Mouse (Mus musculus): ENCODE measurements around the gene Trim69.

The Trim69 gene

DNA sequence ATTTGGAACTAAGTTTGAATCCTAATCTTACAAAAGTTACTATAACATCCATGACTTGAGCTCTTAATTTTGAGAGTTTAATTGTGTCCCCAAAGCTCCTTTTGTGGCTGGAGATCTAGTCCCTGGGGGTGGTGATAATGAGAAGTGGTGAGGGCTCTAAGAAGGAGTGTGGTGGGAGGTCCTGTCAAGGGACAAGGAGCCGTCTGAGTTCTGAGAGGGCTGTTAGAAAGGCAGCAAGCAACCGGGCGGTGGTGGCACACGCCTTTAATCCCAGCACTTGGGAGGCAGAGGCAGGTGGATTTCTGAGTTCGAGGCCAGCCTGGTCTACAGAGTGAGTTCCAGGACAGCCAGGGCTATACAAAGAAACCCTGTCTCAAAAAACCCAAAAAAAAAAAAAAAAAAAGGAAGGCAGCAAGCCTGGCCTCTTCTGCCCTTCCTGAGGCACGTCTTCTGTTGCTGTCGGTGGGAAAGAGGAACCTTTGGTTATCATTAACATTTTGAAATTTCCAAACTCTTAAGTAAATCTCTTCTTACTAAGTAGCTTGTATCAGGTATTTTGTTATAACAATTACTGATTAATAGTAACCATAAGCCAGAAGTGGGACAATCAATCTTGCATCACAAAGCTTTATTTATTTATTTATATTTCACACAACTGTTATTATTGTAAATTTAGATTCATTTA lies 6.7 kb upstream of the Trim69 start:
- DNase-seq (ENCODE audit: low spot score), result no peak

- no peak for DNase-seq (ENCODE audit: low spot score)
These were observed 6.0 kb upstream of the Trim69 start for GRCm38 (mm10) chr2:122154479-122154878.

DNA sequence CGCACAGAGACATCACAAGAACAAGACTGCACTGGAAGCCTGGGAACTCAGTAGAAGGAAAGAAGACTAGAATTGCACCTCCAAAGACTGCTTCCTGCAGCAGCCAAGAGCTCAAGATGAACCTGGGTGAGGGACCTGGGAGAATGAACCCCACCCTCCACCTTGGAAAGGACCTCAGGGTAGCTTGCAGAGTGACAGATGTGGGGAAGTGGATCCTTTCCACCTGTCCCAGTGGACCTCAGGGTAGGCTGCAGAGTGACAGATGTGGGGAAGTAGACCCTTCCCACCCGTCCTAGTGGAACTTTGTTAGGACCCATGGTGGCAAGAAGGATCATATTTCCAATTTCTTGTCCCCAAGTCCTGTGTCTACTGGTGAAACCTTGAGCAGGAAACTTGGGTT lies 5.2 kb upstream of the Trim69 start:
- DNase-seq (ENCODE audit: low spot score), result no peak

- DNase-seq (ENCODE audit: low spot score), result no peak
These were observed 4.3 kb upstream of the Trim69 start for GRCm38 (mm10) chr2:122156051-122156700.

GRCm38 (mm10) chr2:122157561-122157960 lies 2.9 kb upstream of the Trim69 start:
- DNase-seq (ENCODE audit: low spot score), result no peak

DNA sequence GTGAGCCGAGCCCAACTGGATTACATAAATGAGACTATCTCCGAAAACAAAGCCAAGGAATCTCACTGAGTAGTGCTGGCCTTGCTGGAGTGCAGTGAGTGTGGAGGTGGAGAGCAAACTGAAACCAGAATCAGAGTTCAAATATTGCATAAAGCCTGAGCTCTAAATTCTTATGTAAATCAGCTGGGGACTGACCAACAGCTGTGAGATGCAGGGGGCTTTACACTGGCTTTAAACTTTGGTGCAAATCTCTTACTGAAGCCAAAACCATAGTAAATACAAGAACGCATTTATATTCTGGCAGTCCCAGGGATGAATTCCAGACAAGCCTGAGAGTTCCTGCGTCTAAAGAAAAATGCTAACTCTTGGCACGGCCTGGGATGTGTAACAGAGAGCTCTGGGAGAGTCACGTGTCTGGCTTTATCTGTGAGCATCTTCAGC lies 2.1 kb upstream of the Trim69 start:
- DNase-seq (ENCODE audit: low spot score), result no peak

DNA sequence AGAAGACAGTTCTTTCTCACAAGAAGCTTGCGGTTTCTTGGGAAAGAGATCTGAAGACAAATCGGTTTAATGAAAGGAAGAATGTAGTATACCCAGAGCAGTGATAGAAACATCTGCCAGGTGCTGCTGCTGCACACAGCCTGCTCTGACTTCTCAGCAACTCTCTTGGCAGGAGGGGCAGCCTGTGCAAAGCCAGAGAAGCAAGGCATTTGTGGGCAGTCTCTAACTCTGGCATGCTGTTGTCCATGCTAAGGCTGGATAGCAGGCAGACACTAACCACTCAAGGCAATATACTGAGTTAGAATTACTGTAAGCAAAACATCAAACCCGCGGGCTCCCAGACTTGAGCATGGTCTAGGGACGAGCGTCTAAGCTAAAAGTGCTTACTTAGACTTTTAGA lies 833 bp upstream of the Trim69 start:
- DNase-seq (ENCODE audit: low spot score), result no peak

GRCm38 (mm10) chr2:122161542-122161941 lies 1.0 kb downstream of the Trim69 start:
- no peak for DNase-seq (ENCODE audit: low spot score)

- no peak for DNase-seq (ENCODE audit: low spot score)
These were observed 2.0 kb downstream of the Trim69 start for GRCm38 (mm10) chr2:122162529-122162928.

- no peak for DNase-seq (ENCODE audit: low spot score)
These were observed 3.1 kb downstream of the Trim69 start for GRCm38 (mm10) chr2:122163430-122164195.

DNA sequence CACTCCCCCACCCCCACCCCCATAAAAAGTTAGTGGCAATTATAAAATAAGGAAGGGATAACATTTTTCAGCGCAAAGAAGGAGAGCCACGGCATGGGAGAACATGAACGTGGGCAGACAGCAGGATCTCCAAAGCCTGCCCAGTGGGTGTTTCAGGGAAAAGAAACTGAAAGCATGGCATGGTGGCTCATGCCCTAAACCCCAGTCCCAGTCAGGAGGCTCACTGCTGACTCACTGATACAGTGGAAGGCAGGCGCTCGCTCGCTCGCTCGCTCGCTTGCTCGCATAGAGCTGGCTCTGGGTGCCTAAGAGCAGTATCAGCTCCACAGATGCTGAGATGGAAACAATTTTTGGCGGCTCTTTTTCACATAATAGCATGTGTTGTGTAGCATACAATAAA lies 3.8 kb downstream of the Trim69 start:
- DNase-seq (ENCODE audit: low spot score), result no peak

DNA sequence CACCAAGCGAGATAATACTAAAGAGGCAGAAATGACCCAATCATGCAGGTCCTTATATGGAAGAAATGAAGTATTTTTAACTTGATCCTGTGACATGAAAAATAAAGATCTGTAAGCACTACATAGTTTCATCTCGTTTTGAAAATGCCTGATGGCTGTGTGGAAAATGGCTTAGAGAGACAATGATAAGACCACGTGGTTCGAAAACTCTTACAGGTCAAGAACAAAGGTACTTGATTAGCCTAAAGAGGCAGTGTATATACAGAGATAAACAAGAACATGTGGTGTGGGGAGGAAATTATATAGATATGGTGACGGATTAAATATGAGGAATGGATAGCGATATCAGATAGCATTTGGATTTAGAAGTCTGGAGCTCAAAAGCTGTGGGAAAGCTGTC lies 10.8 kb downstream of the Trim69 start:
- no peak for DNase-seq (ENCODE audit: low spot score)

DNA sequence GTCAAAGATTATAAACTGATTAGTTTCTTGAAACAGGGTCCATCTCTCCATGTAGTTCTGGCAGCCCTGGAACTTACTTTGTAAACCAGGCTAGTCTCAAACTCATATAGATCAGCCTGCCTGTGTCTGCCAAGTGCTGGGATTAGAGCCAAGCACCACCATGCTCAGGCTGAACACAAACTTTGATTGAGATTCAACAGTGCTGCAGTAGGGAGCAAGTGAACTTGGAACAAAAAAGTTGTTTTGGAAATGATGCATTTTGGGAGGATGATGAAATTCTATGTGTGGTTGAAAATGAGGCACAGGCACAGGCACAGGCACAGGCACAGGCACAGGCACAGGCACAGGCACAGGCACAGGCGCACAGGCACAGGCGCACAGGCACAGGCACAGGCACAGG lies 11.7 kb downstream of the Trim69 start:
- DNase-seq (ENCODE audit: low spot score), result no peak

- DNase-seq (ENCODE audit: low spot score), result no peak
These were observed 19.7 kb downstream of the Trim69 start for GRCm38 (mm10) chr2:122180051-122180822.

- no peak for DNase-seq (ENCODE audit: low spot score)
These were observed 24.6 kb downstream of the Trim69 start for GRCm38 (mm10) chr2:122185086-122185485.

DNA sequence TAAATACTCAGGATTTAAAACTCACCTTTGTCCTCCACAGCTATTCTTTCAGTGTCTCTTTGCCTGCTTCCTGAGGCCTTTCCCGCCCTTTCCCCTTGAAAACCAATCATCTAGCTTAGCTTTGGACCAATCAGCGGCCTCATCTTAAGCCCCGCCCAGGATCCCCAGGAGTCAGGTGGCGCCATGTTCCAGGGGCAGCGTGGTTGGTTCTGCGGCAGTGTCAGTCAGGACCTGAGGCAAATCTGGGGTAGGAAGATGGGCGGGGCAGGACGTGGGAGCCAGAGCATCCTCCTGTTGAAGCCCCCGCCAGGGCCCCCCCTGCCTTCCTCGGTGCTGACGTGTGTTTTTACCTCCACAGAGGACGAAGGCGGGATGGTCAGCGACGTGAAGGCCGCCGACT lies 25.6 kb downstream of the Trim69 start, which contains the start of the genes Patl2 and Terb2:
Patl2 (minus strand) TSS at position 84 of the 400 bp plus-strand sequence.
Terb2 (plus strand) TSS at position 167 of the 400 bp plus-strand sequence.
- no peak for DNase-seq (ENCODE audit: low spot score)

GRCm38 (mm10) chr2:122186751-122187150 lies 26.3 kb downstream of the Trim69 start:
- DNase-seq (ENCODE audit: low spot score), result no peak

GRCm38 (mm10) chr2:122191849-122192248 lies 31.3 kb downstream of the Trim69 start:
- DNase-seq (ENCODE audit: low spot score), result no peak

DNA sequence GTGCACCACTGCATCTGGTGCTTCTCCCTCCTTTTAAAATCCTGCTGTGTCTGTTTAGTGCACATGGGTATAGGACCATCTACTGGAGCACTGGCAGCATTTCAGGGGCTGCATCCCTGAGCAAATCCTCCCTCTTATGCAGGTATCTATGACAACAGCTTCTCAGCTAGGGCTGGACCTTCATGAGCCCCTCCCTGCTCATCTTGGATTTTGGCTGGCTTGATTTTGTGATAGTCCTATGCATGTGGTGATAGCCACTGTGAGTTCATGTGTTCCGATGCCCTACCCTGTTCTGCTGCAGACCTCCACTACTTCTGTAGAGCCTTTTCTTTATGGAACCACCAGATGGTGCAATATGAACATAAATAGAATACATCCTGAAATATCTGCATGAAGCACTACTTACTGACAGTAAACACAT lies 34.0 kb downstream of the Trim69 start:
- peak; percentile 72 for DNase-seq (ENCODE audit: low spot score)

DNA sequence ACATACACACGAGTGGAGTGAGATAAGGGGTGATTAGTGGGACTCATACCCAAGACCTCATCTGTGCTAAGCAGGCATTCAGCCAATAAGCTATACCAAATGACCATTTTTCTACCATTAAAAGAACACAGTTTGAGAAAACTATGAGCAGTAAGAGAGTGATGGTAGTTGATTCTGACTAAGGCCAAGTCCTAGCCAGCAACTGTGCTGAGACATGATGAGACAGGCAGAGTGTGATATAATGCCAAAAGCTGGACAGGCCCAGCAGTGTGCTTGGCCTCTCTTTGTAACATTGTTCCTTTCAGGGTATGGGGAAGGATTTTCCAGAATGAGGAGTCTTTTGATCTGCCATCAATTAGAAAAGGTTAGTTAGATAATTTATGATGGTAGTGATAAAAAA lies 41.0 kb downstream of the Trim69 start:
- no peak for DNase-seq (ENCODE audit: low spot score)

DNA sequence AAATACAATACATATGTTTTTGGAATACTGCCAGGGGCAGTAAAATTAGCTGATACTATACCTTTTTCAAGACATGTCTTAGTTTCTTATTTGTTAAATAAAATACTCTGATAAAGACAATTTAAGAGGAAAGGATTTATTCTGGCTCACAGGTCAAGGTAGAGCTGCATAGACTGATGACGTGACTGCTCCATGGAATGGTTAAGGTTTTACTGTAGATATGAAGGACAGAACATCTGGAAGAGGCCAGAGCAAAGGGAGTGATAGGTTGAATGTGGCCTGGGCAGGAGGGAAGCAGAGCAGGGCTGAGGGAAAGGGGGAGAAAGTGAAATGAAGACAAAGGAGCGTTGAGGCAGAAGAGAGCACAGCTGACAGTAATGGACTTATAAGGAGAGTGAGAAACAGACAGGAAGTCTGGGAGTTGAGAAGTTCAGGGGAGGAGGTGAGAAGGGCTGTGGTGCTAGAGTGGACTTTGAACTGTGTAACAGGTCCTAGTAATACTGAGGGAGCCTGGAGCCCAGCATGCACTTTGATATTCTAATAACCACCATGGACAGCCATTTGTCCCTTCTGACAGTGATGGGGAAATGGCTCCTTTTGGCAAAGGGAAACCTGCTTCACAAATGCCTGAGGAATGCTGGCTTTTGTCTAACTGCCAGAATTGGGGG lies 46.1 kb downstream of the Trim69 start:
- no peak for DNase-seq (ENCODE audit: low spot score)

Data from retina, embryonic 14.5 days (tissue).